Mouse (Mus musculus): ENCODE data around the gene Xrcc3. TPM values are rescaled to one million over a fixed set of nuclear protein-coding genes. Genes with fewer than 3 reads are reported as not detected.
A peak's percentile ranks its signal among the peaks of the same experiment; 100 is the strongest.

Gene Xrcc3
- polyA plus RNA-seq, 1 experiment from 2014 or later: 3.8 TPM

GRCm38 (mm10) chr12:111833457-111833856 lies 19.8 kb upstream of the Xrcc3 start:
- 84% methylated on average over 10 of the region's 10 CpGs for WGBS
- H3K4me1 ChIP-seq (replicated peaks): no peaks in the 10 kb centered on the region
- H3K27me3 ChIP-seq: no peaks in the 10 kb centered on the region
- H3K36me3 ChIP-seq: peaks cover 90% of the 10 kb centered on the region
- ATAC-seq (replicated peaks; ENCODE audit: insufficient number of reproducible peaks, insufficient read depth, low FRiP score, low read depth): no peak
- H3K27ac ChIP-seq: no peak overlapping the region
- H3K4me2 ChIP-seq: no peak overlapping the region
- no peak overlapping the region for H3K9ac ChIP-seq
- no peak overlapping the region for H3K4me3 ChIP-seq
- H3K9me3 ChIP-seq (replicated peaks): no peaks in the 10 kb centered on the region

GRCm38 (mm10) chr12:111832643-111833042 lies 19.0 kb upstream of the Xrcc3 start:
- Histone ChIP-seq H3K9me3 (replicated peaks) (no peaks in the 10 kb centered on the region), H3K36me3 (peaks cover 92% of the 10 kb centered on the region), H3K4me2 (no peak overlapping the region), H3K4me3 (no peak overlapping the region), H3K27ac (no peak overlapping the region), H3K9ac (no peak overlapping the region), H3K4me1 (replicated peaks) (no peaks in the 10 kb centered on the region), H3K27me3 (no peaks in the 10 kb centered on the region)
- no peak for ATAC-seq (replicated peaks; ENCODE audit: insufficient number of reproducible peaks, insufficient read depth, low FRiP score, low read depth)
- WGBS: 69% methylated on average over 5 of the region's 5 CpGs

- Histone ChIP-seq H3K4me2 (no peak overlapping the region), H3K9me3 (replicated peaks) (no peaks in the 10 kb centered on the region), H3K36me3 (peaks cover 93% of the 10 kb centered on the region), H3K4me1 (replicated peaks) (no peaks in the 10 kb centered on the region), H3K9ac (no peak overlapping the region), H3K4me3 (no peak overlapping the region), H3K27me3 (no peaks in the 10 kb centered on the region), H3K27ac (no peak overlapping the region)
- 80% methylated on average over 10 of the region's 10 CpGs for WGBS
- ATAC-seq (replicated peaks; ENCODE audit: insufficient number of reproducible peaks, insufficient read depth, low FRiP score, low read depth): no peak
Measured at GRCm38 (mm10) chr12:111830375-111830774, 16.7 kb upstream of the Xrcc3 start.

GRCm38 (mm10) chr12:111829954-111830353 lies 16.3 kb upstream of the Xrcc3 start:
- Histone ChIP-seq H3K36me3 (peaks cover 93% of the 10 kb centered on the region), H3K9ac (no peak overlapping the region), H3K27ac (no peak overlapping the region), H3K4me1 (replicated peaks) (no peaks in the 10 kb centered on the region), H3K27me3 (no peaks in the 10 kb centered on the region), H3K4me3 (no peak overlapping the region), H3K4me2 (no peak overlapping the region), H3K9me3 (replicated peaks) (no peaks in the 10 kb centered on the region)
- 90% methylated on average over 9 of the region's 9 CpGs for WGBS
- ATAC-seq (replicated peaks; ENCODE audit: insufficient number of reproducible peaks, insufficient read depth, low FRiP score, low read depth): no peak

GRCm38 (mm10) chr12:111829447-111829846 lies 15.8 kb upstream of the Xrcc3 start:
- no peak for ATAC-seq (replicated peaks; ENCODE audit: insufficient number of reproducible peaks, insufficient read depth, low FRiP score, low read depth)
- Histone ChIP-seq H3K36me3 (peaks cover 94% of the 10 kb centered on the region), H3K27ac (no peak overlapping the region), H3K9me3 (replicated peaks) (no peaks in the 10 kb centered on the region), H3K4me2 (no peak overlapping the region), H3K9ac (no peak overlapping the region), H3K4me3 (no peak overlapping the region), H3K4me1 (replicated peaks) (no peaks in the 10 kb centered on the region), H3K27me3 (no peaks in the 10 kb centered on the region)
- 88% methylated on average over 5 of the region's 5 CpGs for WGBS

- Histone ChIP-seq H3K36me3 (peaks cover 94% of the 10 kb centered on the region), H3K27ac (no peak overlapping the region), H3K9ac (no peak overlapping the region), H3K27me3 (no peaks in the 10 kb centered on the region), H3K9me3 (replicated peaks) (no peaks in the 10 kb centered on the region), H3K4me3 (no peak overlapping the region), H3K4me1 (replicated peaks) (no peaks in the 10 kb centered on the region), H3K4me2 (no peak overlapping the region)
- no peak for ATAC-seq (replicated peaks; ENCODE audit: insufficient number of reproducible peaks, insufficient read depth, low FRiP score, low read depth)
- WGBS: 91% methylated on average over 12 of the region's 12 CpGs
Measured at GRCm38 (mm10) chr12:111827556-111827955, 13.9 kb upstream of the Xrcc3 start.

GRCm38 (mm10) chr12:111821931-111822330 lies 8.3 kb upstream of the Xrcc3 start:
- no peak for ATAC-seq (replicated peaks; ENCODE audit: insufficient number of reproducible peaks, insufficient read depth, low FRiP score, low read depth)
- no peak overlapping the region for H3K9ac ChIP-seq
- H3K27ac ChIP-seq: no peak overlapping the region
- peaks cover 43% of the 10 kb centered on the region for H3K36me3 ChIP-seq
- no peak overlapping the region for H3K4me3 ChIP-seq
- peaks cover 21% of the 10 kb centered on the region for H3K4me1 ChIP-seq (replicated peaks)
- H3K9me3 ChIP-seq (replicated peaks): no peaks in the 10 kb centered on the region
- H3K27me3 ChIP-seq: no peaks in the 10 kb centered on the region
- no peak overlapping the region for H3K4me2 ChIP-seq
- WGBS: 67% methylated on average over 4 of the region's 4 CpGs

GRCm38 (mm10) chr12:111820708-111821107 lies 7.0 kb upstream of the Xrcc3 start:
- WGBS: 86% methylated on average over 7 of the region's 7 CpGs
- Histone ChIP-seq H3K27me3 (no peaks in the 10 kb centered on the region), H3K4me2 (no peak overlapping the region), H3K9ac (no peak overlapping the region), H3K9me3 (replicated peaks) (no peaks in the 10 kb centered on the region), H3K4me3 (no peak overlapping the region), H3K36me3 (peaks cover 31% of the 10 kb centered on the region), H3K4me1 (replicated peaks) (peaks cover 33% of the 10 kb centered on the region), H3K27ac (no peak overlapping the region)
- ATAC-seq (replicated peaks; ENCODE audit: insufficient number of reproducible peaks, insufficient read depth, low FRiP score, low read depth): no peak

- H3K27ac ChIP-seq: no peak overlapping the region
- peaks cover 23% of the 10 kb centered on the region for H3K36me3 ChIP-seq
- ATAC-seq (replicated peaks; ENCODE audit: insufficient number of reproducible peaks, insufficient read depth, low FRiP score, low read depth): no peak
- H3K4me2 ChIP-seq: no peak overlapping the region
- H3K9ac ChIP-seq: no peak overlapping the region
- WGBS: 71% methylated on average over 8 of the region's 8 CpGs
- no peaks in the 10 kb centered on the region for H3K9me3 ChIP-seq (replicated peaks)
- H3K4me3 ChIP-seq: no peak overlapping the region
- H3K27me3 ChIP-seq: no peaks in the 10 kb centered on the region
- peaks cover 41% of the 10 kb centered on the region for H3K4me1 ChIP-seq (replicated peaks)
Measured at GRCm38 (mm10) chr12:111819936-111820335, 6.3 kb upstream of the Xrcc3 start.

- H3K4me3 ChIP-seq: no peak overlapping the region
- H3K27ac ChIP-seq: no peak overlapping the region
- no peak overlapping the region for H3K9ac ChIP-seq
- ATAC-seq (replicated peaks; ENCODE audit: insufficient number of reproducible peaks, insufficient read depth, low FRiP score, low read depth): no peak
- H3K27me3 ChIP-seq: no peaks in the 10 kb centered on the region
- WGBS: 90% methylated on average over 8 of the region's 8 CpGs
- peaks cover 4% of the 10 kb centered on the region; the same call in 1 of the 2 replicates for H3K36me3 ChIP-seq
- no peaks in the 10 kb centered on the region for H3K9me3 ChIP-seq (replicated peaks)
- H3K4me1 ChIP-seq (replicated peaks): peaks cover 48% of the 10 kb centered on the region
- H3K4me2 ChIP-seq: no peak overlapping the region
Measured at GRCm38 (mm10) chr12:111817991-111818390, 4.3 kb upstream of the Xrcc3 start.

- H3K4me3 ChIP-seq: peak overlapping the region; percentile 85; the same call in 1 of the 2 replicates
- peak overlapping the region; percentile 91; the same call in 1 of the 2 replicates for H3K4me2 ChIP-seq
- H3K4me1 ChIP-seq (replicated peaks): peaks cover 55% of the 10 kb centered on the region
- H3K9me3 ChIP-seq (replicated peaks): no peaks in the 10 kb centered on the region
- ATAC-seq (replicated peaks; ENCODE audit: insufficient number of reproducible peaks, insufficient read depth, low FRiP score, low read depth): no peak
- 57% methylated on average over 9 of the region's 9 CpGs for WGBS
- no peak overlapping the region for H3K9ac ChIP-seq
- H3K27me3 ChIP-seq: no peaks in the 10 kb centered on the region
- H3K27ac ChIP-seq: peak overlapping the region; percentile 23; the same call in 1 of the 2 replicates
- H3K36me3 ChIP-seq: no peaks in the 10 kb centered on the region; the same call in 1 of the 2 replicates
Measured at GRCm38 (mm10) chr12:111816967-111817366, 3.3 kb upstream of the Xrcc3 start.

- no peaks in the 10 kb centered on the region for H3K27me3 ChIP-seq
- peak overlapping the region; percentile 91 for H3K4me2 ChIP-seq
- ATAC-seq (replicated peaks; ENCODE audit: insufficient number of reproducible peaks, insufficient read depth, low FRiP score, low read depth): no peak
- H3K36me3 ChIP-seq: no peaks in the 10 kb centered on the region; the same call in 1 of the 2 replicates
- no peaks in the 10 kb centered on the region for H3K9me3 ChIP-seq (replicated peaks)
- H3K9ac ChIP-seq: no peak overlapping the region
- H3K4me3 ChIP-seq: peak overlapping the region; percentile 85; the same call in 1 of the 2 replicates
- peaks cover 52% of the 10 kb centered on the region for H3K4me1 ChIP-seq (replicated peaks)
- H3K27ac ChIP-seq: peak overlapping the region; percentile 23; the same call in 1 of the 2 replicates
- 50% methylated on average over 13 of the region's 13 CpGs for WGBS
Measured at GRCm38 (mm10) chr12:111816528-111816927, 2.9 kb upstream of the Xrcc3 start.
